Mouse (Mus musculus) G1E (cell line): ENCODE results near the gene H1fnt.

Source experiments
- CTCF ChIP-seq: IDR thresholded peaks from 2 replicates; pipeline ENCODE4 v1.5.1; 2012; ENCODE audit warnings: low read depth, low read length, inconsistent platforms, mixed read lengths
- POLR2AphosphoS5 ChIP-seq: IDR thresholded peaks from 2 replicates; pipeline ENCODE4 v1.6.1; 2012; ENCODE audit warnings: low read depth, low read length, inconsistent platforms; ENCODE audit not compliant: insufficient replicate concordance

- TF ChIP-seq CTCF, result no peak
- no peak for TF ChIP-seq POLR2AphosphoS5
These were observed 36.2 kb downstream of the H1fnt start, which contains the start of the genes Gm44579 and Olfr287 for GRCm38 (mm10) chr15:98220877-98221276.
